Mouse (Mus musculus) gonadal fat pad, adult 2 months (tissue): ENCODE results near the gene Desi1. TPM values are rescaled to one million over a fixed set of nuclear protein-coding genes. Genes with fewer than 3 reads are reported as not detected.
"Not testable (repeated sequence)": the region's sequence is repeated elsewhere in the genome, so short reads cannot be mapped to it uniquely, and the experiment has no call there.

Experiments used
- DNase-seq: peaks from one replicate; pipeline ENCODE4 v3.0.0-alpha.2; 2012; ENCODE audit warnings: low read depth
- polyA plus RNA-seq: library from polyadenylated mRNA; depleted of rRNA; stranded (reverse); fragments of >200 nt; gene quantifications from 2 replicates; pipeline ENCODE4 v1.2.3, GENCODE M21; 2012

Gene Desi1
- polyA plus RNA-seq, 1 experiment: 28.0 TPM

DNA sequence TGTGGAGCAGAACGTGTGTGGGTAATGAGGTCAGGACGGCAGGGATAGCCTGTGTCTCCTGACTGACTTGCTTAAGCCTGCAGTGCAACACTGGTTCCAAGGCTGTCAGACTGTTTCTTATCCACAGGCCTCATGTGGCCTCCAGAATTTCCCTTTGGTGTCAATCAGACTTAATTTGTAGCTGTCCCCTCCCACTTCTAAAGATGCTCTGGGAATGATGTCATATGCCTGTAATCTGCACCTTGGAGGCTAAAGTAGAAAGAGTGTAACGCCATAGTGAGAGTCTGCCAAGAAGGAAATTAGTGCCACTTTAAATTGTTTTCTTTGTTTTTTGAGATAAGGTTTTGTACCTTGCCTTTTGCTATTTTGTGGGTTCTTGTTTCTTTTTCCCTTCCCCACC lies 14.4 kb downstream of the Desi1 start:
- DNase-seq: no peak

DNA sequence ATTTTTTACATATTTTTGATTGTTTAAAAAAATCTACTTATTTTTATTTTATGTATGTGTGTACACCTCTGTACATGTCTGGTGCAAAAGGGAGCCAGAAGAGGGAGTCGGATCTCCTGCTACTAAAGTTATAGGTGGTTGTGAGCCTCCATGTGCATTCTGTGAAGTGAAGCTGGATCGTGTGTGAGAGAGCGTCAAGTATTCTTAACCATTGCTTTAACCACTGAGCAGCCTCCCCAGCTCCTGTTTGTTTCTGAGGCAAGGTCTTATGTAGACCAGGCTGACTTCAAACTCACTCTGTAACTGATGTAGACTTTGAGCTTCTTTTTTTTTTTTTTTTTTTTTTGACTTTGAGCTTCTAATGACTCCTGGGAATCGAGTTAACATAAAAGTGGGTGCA lies 16.2 kb downstream of the Desi1 start:
- DNase-seq: no peak

DNA sequence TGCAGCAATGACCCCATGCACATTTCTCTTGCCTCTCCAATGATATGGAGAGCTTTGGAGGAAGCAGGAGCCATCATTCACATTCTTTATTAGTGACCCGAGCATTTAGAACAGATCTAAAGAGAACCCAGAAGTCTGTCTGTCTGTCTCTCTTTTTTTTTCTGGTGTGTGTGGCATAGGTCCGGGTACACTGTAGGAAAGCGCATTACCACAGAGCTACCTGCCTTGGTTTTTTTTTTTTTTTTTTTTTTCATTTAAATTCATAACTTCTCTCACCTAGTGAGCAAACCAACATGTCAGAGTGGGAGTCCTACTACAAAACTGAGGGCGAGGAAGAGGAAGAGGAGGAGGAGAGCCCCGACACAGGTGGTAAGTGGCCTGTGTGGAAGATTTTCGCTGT lies 16.8 kb downstream of the Desi1 start:
- no peak for DNase-seq

DNA sequence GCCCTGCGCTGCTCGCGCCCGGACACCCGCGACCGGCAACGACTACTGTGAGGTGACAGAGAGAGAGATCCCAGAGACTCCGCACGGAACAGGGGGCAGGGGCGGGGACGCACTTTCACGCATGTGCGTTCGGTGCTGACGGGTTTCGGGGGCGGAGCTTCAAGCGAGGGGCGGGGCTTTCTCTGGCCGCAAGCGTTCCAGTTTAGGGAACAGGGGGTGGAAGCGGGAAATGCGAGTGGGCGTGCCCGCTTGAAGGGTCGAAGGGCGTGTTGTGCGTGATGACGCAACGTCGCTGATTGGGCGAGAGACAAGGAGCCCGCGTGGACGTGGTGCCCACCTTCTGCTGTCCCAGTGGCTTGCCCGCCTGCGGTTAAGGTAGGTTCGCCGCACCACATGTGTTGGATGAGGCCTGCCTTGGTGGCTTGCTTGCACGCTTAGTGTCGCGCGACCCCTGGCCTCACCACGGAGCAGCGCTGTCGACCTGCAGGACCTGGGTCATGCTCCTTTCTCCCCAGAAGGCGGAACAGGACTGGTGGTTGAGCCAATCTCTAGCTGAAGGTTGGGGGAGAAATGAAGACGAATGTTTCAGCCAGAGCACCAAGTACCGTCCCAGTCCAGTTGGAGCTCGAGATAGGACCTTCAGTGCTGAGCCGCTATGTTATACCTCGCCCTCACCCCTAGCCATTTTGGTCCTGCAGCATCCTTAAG lies 17.4 kb downstream of the Desi1 start:
- DNase-seq: no peak

DNA sequence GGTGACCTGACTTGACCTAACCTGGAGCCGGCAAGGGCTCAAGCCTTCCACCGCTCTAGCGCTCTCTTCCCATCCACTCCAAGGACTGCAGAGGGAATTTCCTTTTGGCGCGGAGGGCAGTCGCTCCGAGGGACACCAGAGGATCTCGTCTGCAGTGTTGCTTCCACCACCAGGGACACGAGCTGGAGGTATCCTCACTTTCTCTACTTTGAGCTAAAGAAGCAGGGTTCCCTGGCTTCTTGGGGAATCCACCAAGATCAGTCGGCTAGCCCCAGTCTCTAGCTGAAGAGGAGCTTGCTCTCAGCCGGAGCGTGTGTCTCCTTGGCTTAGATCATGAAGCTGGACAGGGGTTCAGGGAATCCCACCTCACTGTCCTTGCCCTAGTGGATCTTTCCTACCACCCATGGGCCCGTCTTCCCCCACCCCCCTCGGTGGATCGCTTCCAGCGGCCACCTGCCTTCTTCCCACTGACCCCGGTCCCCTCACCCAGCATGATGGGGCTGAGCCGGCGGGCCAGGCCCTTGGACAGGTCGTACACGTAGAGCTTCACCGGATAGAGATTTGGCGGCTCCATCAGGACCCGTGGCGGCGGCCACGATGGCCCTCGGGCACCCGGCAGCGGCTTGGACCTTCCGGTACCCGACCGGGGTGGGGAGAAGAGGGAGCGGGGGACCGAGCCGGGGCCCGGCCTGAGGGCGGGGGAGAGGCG lies 18.1 kb downstream of the Desi1 start:
- DNase-seq: no peak

DNA sequence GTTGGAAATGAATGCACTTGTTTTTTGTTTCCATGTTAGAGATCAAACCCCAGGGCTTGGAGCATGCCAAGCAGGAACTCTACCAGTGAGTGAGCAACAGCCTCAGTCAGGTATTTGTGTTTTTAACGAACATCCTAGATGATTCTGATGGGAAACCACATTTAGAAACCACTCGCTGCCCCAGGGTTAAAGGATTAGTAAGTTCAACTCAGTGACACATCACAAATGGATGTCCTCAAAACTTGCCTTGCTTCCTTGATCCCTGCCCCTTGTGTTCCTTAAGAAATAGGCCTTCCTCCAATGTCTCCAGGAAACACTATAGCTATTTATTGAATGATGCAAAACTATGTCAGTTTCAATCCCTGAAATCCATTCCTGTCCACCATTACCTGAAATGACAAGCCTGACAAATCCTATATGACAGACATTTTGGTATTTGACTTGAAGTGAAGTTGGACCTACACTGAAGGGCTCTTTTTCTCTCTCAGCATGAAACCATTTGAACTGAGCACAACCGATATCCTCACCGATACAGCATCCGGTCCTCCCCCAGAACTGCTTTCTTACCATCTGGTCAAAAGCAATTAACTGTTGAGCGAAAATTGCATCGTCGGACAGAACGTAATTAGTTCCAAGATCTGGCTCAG lies 18.8 kb downstream of the Desi1 start:
- DNase-seq: peak; percentile 63

DNA sequence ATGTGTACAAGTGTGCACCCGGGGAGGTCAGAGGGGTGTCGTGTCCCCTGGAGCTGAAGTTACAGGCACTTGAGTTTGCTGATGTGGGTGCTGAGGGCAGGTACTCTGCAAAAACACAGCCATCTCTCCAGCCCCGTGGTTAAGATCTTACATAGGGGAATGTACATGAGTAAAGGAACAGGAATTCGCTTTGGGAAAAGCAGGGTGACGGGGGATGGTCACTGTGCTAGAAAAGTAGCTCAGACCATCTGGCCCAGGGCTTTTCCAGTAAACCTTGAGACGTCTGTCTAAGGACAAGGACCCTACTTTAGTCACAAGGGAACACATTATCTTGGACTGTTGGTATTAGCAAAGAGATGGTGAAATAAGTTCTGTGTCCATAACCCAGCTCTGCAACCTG lies 21.7 kb downstream of the Desi1 start:
- DNase-seq: no peak

DNA sequence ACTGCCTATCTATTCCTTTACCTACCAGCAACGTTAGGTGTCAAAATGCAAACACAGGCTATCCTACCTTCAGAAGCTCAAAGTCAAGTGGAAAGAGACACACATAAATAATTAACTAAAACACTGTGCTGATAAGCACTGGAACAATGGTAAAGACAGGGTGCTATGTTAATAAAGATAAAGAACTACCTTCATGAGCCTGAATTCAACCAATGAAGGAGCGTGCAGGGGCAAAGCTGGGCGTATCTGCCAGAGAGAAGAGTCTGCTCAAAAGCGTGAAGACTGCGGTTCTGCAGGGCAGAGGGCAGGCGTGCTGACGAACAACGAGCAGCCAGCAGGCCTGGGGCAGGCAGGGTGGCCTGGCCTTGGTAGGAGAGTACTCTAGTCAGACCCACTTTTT lies 29.4 kb downstream of the Desi1 start:
- DNase-seq: no peak

DNA sequence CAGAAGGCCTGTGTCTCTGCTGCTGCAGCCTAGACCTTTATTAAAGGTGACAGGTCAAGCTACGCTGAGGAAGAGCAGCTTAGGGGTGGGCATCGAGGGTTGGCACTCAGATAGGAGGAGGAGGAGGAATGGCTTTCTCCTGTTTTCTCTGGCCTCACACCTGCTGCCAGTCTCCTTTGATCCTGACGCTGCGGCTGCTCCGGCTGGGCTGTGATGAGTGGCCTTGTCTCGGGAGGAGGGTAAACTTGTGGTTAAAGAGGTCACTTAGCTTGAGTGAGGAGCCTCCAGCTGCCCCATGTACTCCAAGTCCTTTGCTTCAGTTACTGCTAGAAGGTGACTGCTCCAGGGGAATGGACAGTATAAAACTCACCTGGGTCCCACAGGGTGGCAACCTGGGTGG lies 39.7 kb downstream of the Desi1 start:
- DNase-seq: no peak

DNA sequence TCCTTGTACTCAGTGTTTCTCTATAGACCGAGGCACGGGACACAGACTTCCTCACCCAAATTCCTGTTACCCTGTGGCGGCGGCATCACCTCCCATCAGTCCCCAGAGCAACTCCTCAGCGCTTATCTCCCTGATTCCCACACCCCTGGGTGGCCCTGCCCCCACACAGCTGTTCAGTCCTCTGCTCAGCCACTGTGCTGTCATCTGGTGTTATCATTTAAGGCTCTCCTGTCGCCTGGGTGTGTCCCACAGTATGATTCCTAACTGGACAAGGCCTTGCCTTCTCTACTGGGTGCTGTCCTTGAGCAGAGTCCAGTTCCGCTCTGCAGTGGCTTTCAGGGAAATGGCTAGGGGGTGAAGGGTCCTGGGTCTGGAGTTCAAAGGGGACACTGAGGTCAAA lies 43.1 kb downstream of the Desi1 start:
- no peak for DNase-seq

DNA sequence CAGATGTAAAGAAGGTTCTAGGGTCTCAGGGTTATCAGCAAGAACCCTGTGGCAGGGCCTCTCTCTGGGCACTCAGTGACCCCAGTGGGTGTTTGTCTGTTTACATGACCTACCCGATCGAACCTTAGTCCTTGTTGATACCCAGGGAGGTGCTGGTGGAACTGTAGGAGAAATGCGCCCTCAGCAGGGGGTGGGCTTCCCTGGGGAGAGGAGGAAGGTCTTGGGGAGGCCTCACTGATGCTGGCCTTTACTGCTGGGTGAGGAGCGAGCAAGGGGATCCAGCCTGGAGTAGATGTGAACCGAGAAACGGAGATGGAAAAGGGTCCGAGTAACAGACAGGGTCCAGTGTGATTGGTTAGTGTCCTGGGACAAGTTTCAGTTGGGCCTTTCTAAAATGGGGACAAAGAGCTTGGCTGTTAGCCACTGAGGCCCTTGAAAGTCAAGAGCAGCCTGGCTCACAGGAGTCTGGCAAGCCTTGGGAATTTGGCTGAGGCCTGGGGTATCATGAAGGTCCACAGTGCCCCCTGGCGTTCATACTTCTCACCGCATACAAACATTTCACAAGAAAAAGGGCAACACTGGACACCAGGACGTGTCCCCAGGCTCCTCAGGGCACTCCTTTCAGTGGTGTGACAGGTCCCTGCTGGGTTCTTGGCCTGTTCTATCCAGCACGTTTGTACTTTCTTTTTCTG lies 44.1 kb downstream of the Desi1 start:
- no peak for DNase-seq

DNA sequence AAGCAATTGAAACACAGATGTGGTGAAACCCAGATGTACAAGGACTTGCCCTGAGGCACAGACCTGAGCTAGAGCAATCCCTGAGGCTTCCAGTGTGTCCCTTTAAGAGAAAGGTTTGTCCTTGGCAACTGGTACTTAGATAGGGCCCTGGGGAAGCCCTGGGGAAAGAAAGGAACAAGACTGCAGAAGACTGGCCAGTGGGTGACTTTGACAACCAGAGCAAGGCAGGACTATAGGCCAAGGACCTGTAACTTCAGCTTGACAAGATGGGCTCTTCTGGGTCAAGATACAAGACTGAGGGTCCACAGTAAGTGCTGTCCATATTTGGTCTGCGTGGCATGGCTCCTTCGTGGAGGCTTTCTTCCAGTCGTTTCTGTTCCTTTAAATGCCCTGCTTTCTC lies 46.0 kb downstream of the Desi1 start, which contains the start of gene Xrcc6:
Xrcc6 (plus strand) TSS at position 190 of the 400 bp plus-strand sequence.
- no peak for DNase-seq

DNA sequence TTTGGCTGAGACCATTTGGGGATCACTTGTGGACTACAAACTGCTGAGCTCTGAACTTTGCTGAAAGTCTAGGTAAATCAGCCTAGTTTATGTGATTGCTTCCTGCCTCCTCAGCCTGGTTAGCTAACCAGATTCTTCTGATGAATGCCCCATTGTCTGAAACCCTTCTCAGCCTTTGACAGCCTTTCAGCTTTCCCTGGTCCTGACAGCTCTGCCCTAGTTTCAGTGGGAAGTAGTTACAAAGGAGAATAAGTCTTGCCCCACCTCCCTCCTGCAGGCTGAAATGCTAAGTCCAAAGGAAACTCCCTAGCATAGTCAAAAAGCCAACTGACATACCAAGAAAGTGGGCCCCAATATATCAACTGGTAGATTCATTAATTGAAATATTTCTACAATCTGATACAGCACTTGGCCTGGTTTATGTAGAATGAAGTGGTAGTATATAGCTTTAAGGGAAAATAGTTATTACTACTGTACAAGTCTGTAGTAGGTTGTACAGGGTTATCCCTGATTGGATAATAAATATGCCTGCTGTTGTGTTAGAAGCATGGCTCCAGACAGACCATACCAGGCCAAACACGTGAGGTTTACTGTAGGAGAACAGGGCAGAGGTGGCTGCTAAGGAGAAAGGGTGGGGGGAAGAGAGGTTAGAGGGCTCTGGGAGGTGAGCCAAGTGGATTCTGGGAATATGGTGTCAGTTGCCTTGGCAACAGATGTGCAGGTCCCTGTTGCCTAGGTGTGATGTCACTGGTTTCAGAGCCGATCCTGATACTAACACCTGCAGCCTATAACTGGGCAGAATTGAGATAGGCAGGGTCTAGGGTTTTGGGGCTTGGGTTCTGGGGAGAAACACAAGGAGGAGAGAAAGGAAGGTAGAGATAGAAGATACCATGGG lies 48.1 kb downstream of the Desi1 start:
- DNase-seq: no peak

DNA sequence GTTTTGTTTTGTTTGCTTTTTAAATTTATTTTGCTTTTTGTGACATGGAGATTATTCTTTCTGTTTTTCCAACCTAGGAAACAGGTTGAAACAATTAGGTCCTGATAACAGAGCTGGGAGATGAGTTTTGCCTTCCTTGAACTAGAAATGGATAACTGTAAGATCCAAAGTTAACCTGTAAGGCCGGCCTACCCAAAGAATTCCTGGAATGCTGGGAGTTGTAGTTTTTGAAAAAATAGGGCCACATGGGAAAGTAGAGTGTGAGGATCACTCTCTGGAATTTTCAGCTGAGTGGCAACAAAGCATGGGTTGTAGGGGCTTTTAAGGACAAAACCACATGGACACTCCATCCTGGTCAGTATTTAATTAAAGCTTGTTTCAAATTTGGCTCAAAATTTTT lies 51.5 kb downstream of the Desi1 start:
- no peak for DNase-seq

DNA sequence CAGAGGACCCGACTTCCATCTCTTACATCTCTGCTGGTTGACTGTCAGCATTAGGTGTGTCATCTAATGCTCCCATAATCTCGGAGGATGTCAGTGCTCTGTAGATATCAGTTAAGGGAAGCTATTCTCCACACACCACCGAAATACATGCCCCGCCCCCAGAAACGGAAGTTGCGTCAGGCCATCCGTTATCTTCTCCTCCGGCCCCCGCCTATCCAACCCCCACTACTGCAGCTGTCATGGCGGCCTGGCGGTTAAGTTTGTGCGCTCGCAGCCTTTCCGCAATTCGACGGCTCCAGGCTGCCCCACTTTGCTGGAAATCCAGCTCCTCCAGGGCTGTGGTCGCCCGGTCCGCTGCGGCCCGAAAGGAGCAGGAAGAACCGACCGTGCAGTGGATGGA lies 53.3 kb downstream of the Desi1 start, which contains the start of gene 1700029P11Rik:
1700029P11Rik (plus strand) TSS at position 220 of the 400 bp plus-strand sequence.
- no peak for DNase-seq

DNA sequence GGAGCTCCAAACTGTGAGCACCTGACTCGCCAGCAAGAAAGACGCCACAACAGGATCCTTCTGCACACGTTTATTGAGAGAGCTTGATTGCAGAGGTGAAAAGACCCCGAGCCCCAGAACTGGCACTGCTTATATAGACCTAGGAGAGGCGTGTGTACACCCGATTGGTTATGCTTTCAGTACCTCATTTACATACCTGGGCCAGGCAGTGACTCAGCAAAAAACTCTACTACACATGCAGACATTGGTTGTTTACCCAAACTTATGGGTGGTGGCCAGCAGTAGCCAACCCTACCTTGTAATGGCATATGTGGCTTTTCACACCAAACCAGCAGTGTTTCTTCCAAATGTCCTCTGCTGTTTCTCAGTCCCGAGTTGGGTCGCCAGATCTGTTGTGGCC lies 58.5 kb downstream of the Desi1 start:
- DNase-seq: not testable (repeated sequence)

DNA sequence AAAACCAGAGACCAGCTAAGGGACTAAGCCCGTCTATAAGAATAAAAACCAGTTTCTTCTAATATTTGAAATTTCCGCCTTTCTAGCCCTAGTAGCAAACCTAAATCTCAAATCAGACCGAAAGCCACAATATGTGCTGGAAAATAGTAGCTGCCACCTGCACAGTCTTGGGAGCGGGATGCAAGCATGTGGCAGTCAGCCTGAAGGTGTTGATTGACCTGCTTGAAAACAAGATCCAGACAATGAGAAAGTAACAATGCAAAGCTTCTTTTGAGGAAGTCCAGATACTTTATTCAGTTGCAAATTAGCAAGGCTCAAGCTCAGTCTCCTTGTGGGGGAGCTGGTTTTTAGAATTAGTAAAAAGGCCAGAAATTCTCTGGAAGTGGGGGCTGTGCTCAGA lies 63.2 kb downstream of the Desi1 start:
- not testable (repeated sequence) for DNase-seq

DNA sequence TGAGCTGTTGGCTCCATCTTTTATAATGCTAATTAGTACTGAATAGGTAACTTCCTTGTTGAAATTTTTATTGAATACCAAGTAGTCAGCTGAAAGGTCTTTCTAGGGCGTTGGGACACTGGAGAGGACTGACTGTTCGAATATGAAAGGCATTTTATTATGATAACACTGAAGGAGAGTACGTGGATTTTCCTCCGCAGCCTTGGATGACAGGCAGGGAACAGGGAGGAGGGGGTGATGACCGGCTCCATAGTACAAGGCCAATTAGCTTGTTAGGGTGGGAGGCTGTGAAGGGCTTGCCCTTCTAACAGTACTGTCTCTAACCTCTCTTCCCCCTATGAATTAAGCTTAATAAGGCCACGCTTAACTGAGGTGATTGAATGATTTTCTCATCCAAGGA lies 64.0 kb downstream of the Desi1 start:
- not testable (repeated sequence) for DNase-seq

DNA sequence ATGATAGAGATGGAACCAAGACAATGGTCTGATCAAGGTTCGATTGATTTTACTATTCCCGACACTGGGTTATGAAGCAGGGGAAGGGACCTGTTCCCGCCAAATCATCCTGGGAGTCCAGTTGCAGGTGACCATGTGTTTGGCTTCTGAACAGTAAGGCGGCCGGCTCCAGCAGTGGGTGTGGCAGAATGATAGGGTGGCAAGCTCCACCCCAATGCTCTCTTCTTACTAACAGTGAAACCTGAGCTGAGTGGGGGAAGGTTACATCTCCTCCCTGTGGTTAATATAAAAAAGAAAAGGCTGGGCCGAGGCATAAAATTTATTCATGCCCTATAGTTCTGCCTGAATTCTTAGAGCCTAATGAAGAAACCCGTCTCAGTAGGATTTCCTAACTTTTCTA lies 64.5 kb downstream of the Desi1 start:
- no peak for DNase-seq

DNA sequence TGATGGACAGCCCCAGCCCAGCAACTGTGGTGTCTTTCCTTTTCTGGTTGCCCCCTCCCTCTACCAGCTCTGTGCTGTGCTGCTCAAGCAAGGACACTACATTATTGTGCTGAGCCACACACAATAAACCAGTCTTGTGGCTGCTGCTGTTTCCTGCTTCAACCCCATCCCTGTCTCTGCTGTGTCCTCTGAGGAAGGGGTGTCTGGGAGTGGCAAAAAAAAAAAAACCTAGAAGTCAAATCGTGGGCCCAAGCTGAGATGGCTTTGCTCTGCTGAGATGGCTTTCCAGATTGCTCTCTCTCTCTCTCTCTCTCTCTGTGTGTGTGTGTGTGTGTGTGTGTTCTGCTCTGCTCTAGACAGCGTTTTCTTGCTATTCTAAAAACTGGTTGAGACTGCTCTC lies 65.2 kb downstream of the Desi1 start:
- no peak for DNase-seq

DNA sequence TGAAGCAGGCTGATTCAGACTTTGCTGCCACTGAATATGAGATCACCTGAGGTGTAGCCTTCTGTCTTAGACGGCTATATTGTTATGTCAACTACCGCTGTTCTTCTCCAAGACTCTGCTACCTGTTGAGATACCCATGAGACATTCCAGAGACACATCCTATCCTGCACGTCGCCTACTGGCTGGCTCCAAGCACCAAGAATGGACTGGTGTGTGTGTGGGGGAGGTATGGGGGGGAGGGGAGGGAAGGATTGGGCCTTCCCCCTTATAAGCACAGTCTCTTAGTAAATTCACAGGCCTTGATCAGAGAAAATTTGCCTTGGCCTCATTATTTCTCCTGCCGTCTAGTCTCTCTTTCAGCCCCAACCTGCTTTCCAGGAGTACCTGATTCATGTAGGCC lies 65.8 kb downstream of the Desi1 start:
- no peak for DNase-seq
